Mouse (Mus musculus) olfactory bulb, adult 2 months (tissue): ENCODE results near the gene Nsl1.

Experiments
- CTCF ChIP-seq: fragments of 200-500 bp; IDR thresholded peaks from 2 replicates; pipeline ENCODE4 v1.5.1; 2012; ENCODE audit warnings: low read depth, mild to moderate bottlenecking, low read length, moderate library complexity; ENCODE audit not compliant: insufficient read depth
- POLR2A ChIP-seq: fragments of 200-500 bp; IDR thresholded peaks from 2 replicates; pipeline ENCODE4 v1.6.1; 2012; ENCODE audit warnings: mild to moderate bottlenecking, low read depth, low read length, moderate library complexity; ENCODE audit not compliant: insufficient read depth

DNA sequence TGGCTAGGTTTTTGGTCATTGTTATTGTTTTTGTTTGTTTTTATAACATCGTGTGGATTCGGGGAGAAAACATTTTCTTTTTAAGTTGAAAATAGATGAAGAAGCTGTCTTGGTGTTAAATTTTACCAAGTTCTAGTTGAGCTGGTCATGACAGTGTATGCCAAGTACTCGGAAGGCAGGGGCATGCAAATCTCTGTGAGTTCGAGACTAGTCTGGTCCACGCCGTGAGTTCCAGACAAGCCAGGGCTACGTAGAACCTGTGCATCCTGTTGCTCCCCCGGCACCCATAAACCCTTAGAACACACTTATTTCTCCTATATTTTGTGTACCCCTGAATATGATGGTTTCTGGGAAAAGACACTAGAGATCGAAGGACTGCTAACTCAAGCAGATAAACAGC is 888 bp downstream of the Nsl1 start:
- TF ChIP-seq CTCF (no peak), POLR2A (no peak)
